Mouse (Mus musculus): Measurements from ENCODE around the gene Aunip. TPM values are rescaled to one million over a fixed set of nuclear protein-coding genes. Genes with fewer than 3 reads are reported as not detected.

Gene Aunip
- total RNA-seq (2021) = 1 to 10 TPM in 1 of 2 experiments, under 1 TPM in 1; 0.88 to 1.0 TPM

DNA sequence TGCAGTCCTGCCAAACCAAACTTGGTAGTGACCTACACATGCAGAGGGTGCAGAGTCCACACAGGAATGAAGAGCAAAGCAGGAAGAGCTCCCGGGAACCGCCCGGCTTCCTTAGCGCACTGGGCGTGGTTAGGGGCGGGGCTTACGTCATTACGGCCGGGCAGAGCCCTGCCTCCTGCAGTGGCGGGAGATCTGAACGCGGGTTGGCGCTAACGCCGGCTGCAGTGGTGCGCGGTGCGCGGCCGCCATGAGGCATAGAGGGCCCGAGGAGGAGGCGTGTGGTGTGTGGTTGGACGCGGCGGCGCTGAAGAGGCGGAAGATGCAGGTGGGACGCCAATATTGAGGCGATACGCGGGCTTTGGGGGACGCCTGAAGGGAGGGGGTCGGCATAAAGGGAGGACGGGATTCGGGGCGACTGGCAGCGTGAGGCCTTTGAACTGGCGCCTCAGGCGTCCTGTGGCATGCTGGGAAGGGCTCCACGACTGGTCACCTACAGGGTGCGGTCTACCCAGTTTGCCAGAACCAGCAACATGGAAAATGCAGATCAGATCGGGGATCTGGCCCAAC, at the start of gene Aunip:
TSS of gene Aunip (plus strand) at position 155 of the 567 bp plus-strand sequence.
- DNase-seq (ENCODE audit: extremely low spot score in 1 of 2, low spot score in 2 of 2) = peak; percentile 67 to 96
- intact Hi-C loops (cut with DNase I) = no loop called here

DNA sequence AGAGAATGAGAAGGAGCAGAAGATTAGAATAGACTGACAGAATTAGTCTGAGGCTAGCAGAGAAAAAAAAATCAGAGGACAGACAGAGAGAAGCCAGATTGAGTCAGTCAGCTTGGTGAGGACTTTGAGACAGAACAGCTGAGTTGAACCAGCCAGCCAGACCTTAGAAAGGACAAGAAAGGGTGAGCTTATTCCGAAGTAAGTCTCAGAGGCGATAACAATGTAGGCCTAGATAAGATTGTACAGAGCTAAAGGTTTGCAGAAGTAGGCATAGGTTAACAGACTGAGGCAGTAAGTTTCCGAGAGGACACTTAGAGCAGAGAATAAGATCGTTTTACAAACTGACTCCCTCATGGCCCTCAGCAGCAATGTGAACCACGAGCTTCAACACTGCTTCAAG, 49.5 kb upstream of the Aunip start:
- DNase-seq (ENCODE audit: extremely low spot score in 1 of 2, low spot score in 2 of 2) = no peak
- intact Hi-C loops (cut with DNase I) = no loop called here

DNA sequence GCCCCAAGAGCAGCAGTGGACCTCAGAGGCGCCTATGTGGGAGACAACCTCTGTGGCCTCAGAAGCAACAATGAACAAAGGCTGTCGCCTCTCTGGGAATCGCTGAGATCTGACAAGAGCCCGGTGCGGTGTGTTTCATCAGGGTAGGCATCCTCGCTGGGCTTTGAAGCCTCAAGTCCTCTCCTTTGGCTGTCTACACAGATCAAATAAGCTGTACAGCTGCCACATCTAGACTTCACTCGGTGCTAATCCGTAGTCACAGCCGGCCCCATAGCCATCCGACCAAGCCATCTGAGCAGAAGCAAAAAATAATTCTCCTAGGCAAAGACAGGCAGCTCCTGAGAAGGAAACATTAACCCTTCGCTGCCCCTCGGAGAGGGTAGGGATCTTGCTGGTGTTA, 45.0 kb upstream of the Aunip start:
- intact Hi-C loops (cut with DNase I) = no loop called here
- DNase-seq (ENCODE audit: extremely low spot score in 1 of 2, low spot score in 2 of 2) = no peak

DNA sequence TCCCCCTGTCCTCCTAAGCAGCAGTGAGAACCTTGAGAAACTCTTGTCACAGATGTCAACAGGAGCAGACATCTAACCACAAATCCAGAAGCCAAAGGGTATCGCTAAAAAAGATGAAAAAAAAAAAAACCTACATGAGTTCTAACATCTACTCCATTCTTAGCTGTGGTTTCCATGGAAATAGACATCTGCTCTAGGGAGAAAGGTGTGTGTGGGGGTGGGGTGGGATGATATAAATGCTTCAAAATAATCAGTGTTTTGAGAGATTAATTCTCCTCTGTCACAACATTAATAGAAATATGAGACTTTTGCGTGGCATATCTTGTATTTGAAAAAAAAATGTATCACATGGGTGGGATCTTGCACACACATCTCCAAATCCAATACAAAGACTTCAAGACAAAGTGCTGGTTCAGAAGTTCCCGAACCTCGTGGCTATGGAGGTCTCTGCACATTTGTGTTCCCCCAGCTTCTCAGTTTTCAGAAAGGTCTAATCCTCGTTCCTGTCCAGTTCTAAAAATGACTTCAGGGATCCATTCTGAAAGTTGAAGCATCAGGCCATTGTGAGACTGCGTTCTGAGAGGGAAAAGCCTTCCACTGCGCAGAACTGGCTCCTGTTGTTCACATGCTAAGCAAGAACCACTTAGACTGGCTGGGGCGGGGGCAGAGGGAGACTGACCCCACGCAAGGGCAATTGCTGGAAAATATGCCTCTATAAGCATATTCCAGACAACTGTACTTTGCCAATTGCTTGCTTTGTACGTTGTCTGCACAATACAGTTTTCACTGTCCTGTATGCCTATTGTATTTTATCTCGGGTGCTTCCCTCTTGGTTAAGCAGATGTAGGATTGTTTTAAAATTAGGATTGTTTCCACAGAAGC, 44.2 kb upstream of the Aunip start:
- DNase-seq (ENCODE audit: extremely low spot score in 1 of 2, low spot score in 2 of 2) = no peak
- intact Hi-C loops (cut with DNase I) = no loop called here

DNA sequence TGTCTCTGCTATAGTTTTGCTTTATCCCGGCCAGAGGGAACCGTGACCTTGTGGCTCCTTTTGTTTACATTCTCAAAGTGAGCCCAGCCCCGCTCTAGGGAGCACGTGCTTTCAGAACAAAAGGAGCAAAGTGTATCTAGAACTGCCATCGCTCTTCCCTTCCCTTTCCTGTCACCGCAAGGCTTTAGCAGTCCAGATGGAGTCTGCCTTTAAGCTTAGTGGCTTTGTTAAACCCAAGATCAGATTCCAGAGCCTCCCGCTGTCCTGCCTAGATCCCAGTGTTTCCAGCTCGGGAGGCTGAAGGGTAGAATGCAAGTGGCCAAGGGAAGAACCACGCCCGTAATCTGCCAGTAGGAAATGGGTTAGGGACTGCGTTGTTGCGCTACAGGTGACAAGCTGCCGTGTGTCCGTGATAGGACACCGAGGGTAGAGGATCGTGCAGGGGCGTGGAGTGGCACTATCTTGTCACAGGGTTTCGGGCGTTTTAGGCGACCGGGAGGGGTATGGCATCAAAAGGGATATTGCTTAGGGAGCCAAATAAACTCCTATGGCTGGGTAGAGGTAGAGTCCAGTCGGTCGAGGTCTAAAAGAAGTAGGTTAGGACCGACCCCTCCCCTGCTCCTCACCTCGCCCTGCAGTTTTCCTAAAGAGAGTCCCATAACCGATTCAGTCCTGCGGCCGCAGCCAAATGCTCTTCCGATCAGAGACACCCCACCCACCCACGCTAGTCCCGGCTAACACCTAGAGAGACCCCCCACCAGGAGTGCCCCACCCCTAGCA, 43.2 kb upstream of the Aunip start:
- intact Hi-C loops (cut with DNase I) = no loop called here
- DNase-seq (ENCODE audit: extremely low spot score in 1 of 2, low spot score in 2 of 2) = no peak

DNA sequence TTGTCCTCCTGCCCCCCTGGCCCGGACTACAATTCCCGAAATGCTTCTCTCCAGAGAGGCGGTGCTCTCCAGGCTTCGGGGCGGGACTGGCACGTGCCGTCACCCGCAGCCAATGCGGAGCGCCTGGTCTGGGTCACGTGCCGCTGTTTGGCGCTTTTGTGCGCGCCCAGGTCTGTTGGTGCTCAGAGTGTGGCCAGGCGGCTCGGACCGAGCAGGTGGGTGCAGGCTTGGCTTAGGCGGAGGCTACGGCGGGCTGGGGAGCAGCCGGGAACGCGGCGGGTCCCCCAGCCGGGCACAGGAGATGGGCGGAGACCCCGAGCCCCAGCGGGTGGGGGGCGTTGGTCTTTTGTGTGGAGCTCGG, 42.6 kb upstream of the Aunip start, which contains the start of gene Stmn1:
TSS of gene Stmn1 (plus strand) at position 106 of the 361 bp plus-strand sequence.
- DNase-seq (ENCODE audit: extremely low spot score in 1 of 2, low spot score in 2 of 2) = peak; percentile 92 to 97
- intact Hi-C loops (cut with DNase I) = no loop called here

DNA sequence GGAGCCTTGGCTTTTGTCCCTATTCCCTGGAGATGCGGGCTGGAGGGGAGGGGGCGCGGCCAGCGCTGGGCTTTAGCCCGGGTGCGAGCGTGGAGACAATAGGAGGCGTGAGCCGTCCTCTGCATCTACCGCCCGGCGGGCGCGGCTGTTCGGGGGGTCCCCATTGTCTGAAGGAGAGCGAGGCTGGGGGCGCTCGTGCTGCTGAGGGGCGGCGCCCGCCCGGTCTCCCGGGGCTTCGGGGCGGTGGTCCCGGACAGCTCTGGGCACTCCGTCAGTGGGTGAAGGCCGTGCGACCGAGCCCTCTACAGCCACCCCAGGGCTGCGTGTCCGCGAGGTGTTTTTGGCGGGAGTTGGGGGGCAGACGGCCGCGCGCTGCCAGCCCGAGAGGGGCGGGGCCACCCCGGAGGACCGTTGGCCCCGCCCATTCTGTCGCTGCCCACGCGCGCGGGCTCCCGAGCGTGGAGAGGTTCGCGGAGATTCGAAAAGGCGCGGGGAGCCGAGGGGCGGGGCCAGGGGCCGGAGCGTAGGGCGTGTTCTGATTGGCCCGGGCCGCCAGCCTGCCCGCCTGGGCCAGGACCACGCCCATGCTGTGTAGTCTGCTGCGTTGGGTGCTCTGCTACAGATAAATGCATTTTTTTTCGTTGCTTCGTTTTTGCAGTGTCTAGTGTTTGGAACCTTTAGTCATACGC, 42.1 kb upstream of the Aunip start:
- intact Hi-C loops (cut with DNase I) = no loop called here
- DNase-seq (ENCODE audit: extremely low spot score in 1 of 2, low spot score in 2 of 2) = peak; percentile 92 to 97

DNA sequence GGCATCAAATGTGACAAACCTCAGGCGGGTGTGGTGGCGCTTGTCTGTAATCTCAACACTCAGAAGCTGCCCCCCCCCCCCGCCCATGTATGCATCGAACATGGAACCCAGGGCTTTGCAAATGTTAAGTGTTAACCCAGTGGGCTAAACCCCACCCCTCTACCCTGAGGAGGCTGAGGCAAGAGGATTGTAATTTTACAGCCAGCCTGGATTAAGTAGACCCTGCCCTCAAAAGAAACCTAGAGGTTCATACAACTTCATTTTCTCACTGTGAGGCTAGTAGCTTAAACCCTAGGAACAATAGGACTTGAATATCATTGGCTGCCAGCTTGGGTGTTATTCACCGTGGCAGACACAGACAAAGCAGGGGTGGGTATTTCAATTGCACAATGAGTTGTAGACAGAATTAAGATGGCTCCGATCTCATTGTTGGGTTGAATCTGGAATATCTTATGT, 41.4 kb upstream of the Aunip start:
- intact Hi-C loops (cut with DNase I) = no loop called here
- DNase-seq (ENCODE audit: extremely low spot score in 1 of 2, low spot score in 2 of 2) = no peak

DNA sequence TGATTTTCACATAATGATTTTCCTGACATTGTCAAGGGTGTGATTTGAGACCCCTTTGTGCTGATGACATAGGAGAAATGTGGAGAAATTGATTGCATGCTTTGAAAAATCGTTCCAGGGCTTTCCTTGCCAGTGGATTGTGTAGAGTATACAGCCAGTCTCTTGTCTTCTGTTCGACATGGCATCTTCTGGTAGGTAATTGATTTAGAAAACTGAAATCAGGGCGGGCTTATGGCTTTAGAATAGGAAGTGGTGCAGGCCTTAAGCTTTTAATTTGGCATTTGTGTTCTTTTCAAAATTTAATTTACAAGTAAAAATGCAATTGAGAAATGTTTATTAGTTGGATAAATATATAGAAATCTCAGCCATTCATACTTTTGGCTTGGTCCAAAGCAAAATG, 40.8 kb upstream of the Aunip start:
- no peak for DNase-seq (ENCODE audit: extremely low spot score in 1 of 2, low spot score in 2 of 2)
- intact Hi-C loops (cut with DNase I) = loop anchor here (2.0 kb wide), 1 partner anchor 73 kb away; the partner anchor contains the start of gene Pafah2

DNA sequence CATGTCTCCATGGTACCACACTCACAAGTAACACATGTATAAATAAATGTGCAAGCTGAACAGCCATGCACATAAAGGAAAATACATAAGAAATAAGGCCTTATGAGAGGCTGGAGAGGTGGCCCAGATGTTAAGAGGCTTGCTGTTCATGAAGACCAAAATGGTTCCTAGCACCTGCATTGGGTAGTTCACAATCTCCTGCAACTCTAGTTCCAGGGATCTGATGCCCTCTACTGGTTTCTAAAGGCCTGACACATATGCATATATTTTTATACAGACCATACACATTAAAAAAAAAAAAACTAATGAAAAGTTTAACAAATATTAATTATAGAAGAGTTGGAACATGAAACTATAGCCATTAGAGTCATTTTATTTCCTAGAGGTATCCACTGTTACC, 39.3 kb upstream of the Aunip start:
- no peak for DNase-seq (ENCODE audit: extremely low spot score in 1 of 2, low spot score in 2 of 2)
- intact Hi-C loops (cut with DNase I) = loop anchor here (2.0 kb wide), 1 partner anchor 75 kb away; the partner anchor contains the start of gene Pafah2

DNA sequence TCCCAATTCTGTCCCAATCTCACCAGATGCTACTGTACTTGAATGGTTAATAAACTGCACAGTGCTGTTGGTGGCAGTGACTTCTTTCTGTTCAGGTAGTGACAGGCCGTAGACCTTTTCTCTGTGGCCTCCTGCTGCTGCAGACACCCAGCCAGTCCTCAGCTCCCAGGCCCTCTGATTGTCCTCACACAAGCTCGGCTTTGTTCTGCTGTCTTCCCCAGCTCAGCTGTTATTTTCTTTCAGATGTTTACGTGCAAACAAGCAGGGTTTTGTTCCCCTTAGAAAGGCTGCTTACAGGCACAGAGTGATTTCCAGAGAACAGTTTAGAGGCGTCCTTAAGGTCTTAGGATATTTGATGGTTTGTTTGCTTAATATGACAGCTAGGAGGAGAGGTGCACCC, 37.0 kb upstream of the Aunip start:
- intact Hi-C loops (cut with DNase I) = no loop called here
- DNase-seq (ENCODE audit: extremely low spot score in 1 of 2, low spot score in 2 of 2) = no peak

DNA sequence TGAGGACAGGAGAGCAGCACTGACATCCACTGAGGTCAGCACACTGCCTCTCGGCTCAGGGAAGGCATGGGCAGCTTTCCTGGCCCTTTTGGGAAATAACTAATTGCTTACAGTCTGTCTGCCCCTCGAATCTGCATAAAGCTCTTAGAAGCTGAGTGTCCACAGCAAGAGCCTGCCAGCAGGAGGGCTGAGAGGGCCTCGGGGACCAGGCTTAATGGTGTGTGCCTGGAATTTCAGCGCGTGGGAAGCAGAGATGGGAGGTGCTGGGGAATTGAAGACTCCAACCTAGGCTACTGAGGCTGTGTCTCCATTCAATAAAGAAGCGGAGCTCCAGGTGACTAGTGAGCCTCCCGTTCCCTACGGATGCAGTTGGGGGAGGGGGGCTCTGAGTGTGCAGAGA, 36.6 kb upstream of the Aunip start:
- intact Hi-C loops (cut with DNase I) = no loop called here

DNA sequence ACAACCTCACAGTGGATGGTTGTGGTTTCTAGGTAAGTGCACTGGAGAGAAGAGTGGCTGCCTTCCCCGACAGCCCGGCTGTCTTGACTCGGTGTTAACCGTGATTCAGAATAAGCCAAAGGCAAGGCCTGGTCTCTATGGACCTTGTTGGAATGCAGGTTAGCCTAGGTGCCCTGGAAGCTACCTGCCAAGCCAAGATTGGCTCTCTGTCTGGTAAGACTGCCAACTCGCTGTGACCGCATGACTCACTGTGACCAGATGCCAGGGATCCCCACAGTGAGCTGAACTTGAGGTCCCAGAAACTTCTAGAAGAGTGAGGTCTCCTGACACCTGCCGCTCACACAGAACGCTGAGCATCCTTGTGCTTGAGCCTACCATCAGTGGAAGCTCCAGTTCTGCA, 33.9 kb upstream of the Aunip start:
- intact Hi-C loops (cut with DNase I) = no loop called here
- DNase-seq (ENCODE audit: extremely low spot score in 1 of 2, low spot score in 2 of 2) = no peak

More for the DNA sequence above, 36.6 kb upstream of the Aunip start:
- no peak for DNase-seq (ENCODE audit: extremely low spot score in 1 of 2, low spot score in 2 of 2)

DNA sequence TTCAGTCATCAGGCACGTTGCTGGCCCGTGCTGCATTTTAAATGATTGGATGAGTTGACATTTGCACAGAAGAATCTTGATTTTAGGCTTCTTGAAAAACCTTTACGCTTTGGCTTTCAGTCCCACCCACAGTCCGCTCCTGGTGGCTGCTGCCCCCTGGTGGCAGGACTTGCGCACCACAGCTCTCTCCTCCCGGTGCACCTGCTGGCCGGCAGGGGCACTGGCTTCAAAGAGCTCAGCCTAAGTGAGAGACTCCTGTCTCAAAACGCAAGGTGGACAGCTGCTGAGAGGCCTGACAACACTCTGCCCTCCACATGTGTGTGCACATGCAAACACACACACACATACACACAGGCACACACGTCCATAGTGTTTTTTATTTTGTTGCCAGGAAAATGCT, 32.8 kb upstream of the Aunip start:
- peak; percentile 88 to 91 for DNase-seq (ENCODE audit: extremely low spot score in 1 of 2, low spot score in 2 of 2)
- intact Hi-C loops (cut with DNase I) = loop anchor here (2.0 kb wide), 1 partner anchor 81 kb away; the partner anchor contains the start of gene Pafah2

DNA sequence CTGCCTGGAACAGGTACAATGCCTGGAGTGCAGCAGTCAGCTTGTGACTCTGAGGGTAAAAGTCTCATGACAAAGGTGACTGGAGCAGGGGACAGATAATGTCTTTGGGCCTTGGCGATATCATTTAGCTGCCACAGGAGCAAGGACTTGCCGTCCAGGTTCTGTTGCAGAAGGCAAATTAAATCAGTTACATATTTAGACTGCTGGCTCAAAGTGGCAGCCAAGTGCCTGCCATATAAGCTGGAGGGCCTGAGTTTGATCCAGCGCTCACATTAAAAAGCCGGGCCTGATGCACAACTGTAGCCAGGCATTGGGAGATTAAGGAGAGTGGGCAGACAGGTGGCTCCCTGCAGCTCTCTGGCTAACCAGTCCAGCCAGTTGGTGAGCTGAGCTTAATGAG, 31.0 kb upstream of the Aunip start:
- intact Hi-C loops (cut with DNase I) = loop anchor here (2.0 kb wide), 1 partner anchor 83 kb away; the partner anchor contains the start of gene Pafah2
- DNase-seq (ENCODE audit: extremely low spot score in 1 of 2, low spot score in 2 of 2) = no peak

DNA sequence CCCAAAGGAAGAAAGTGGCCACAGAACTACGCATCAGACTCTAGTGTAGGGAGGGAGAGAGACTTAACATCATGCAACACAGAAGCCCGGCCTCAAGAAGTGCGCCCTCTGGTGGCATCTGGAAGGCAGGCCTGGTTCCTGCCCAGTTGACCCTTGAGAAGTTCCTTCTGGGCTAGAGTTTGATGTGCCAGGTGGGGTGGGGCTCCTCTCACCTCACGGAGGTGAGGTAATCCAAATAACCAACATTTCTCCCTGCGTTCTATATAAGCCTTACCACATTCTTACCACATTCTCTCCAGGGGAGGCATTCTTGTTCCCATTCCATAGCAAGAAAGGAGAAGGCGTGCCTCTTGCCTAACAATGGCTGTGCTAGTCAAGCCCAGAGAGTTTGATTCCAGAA, 29.9 kb upstream of the Aunip start:
- intact Hi-C loops (cut with DNase I) = no loop called here
- DNase-seq (ENCODE audit: extremely low spot score in 1 of 2, low spot score in 2 of 2) = peak in 1 of 2 experiments; percentile 80

DNA sequence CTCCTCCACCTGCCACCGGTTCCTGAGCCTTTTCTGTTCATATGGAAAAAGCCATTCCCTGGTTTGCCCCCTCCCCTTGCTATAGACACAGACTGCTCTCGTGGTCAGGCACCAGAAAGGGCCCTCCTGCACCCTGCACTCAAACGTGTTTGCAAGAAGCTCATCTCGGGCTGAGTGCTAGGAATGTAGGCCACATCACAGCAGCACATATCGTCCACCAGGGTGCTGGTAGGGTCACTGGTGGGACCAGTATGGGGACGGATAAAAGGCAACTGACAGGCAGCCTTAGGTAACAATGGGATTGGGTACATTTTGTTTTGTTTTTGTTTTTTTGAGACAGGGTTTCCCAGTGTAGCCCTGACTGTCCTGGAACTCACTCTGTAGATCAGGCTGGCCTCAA, 29.5 kb upstream of the Aunip start:
- intact Hi-C loops (cut with DNase I) = no loop called here

DNA sequence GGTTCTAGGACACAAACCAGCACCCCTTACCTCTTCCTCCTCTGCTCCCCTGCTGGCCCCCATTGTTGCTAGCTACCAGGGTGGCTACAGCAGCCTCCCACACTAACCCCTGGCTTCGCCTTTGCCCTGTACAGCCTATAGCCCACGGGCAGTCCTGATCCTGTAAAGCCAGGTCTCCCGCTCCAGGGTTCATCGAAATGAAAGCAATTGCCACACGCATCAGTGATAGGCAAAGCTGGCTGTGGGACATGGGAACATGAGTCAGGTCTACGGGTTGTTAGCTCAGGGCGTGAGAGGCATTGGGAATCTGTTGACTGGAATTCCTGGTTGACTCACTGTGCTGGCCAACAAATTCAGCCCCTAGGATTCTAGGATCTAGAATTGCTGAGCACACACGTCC, 28.4 kb upstream of the Aunip start:
- intact Hi-C loops (cut with DNase I) = no loop called here
- DNase-seq (ENCODE audit: extremely low spot score in 1 of 2, low spot score in 2 of 2) = peak in 1 of 2 experiments; percentile 19

More for the DNA sequence above, 29.5 kb upstream of the Aunip start:
- DNase-seq (ENCODE audit: extremely low spot score in 1 of 2, low spot score in 2 of 2) = no peak

Measured in left cerebral cortex, postnatal 10 days (tissue).